Mouse (Mus musculus) heart, adult 18-20 months (tissue): ENCODE measurements around the gene Olfr1248. TPM values are rescaled to one million over a fixed set of nuclear protein-coding genes. Genes with fewer than 3 reads are reported as not detected.
"Not testable (repeated sequence)": the region's sequence is repeated elsewhere in the genome, so short reads cannot be mapped to it uniquely, and the experiment has no call there.

ENCODE experiments used
- DNase-seq, 2 experiments: peaks; one replicate each; pipeline ENCODE4 v3.0.0; 2021 to 2022; ENCODE audit warnings: mixed read lengths in 1 of 2
- long read RNA-seq, 2 experiments: library from polyadenylated mRNA; stranded (forward); transcript quantifications; one replicate each; pipeline ENCODE4 v2.0.0; 2021
- total RNA-seq, 2 experiments: library from RNA; stranded (reverse); gene quantifications; 2 replicates each; pipeline ENCODE4 v1.2.3; 2021

Olfr1248 gene
- total RNA-seq: not detected
- long read RNA-seq, experiment 1: 0 reads
- long read RNA-seq, experiment 2: 0 reads

- DNase-seq: not testable (repeated sequence)
Observed at GRCm38 (mm10) chr2:89618145-89618544, at the start of gene Olfr1248. TSS of gene Olfr1248 (minus strand) at chr2:89618245.

DNA sequence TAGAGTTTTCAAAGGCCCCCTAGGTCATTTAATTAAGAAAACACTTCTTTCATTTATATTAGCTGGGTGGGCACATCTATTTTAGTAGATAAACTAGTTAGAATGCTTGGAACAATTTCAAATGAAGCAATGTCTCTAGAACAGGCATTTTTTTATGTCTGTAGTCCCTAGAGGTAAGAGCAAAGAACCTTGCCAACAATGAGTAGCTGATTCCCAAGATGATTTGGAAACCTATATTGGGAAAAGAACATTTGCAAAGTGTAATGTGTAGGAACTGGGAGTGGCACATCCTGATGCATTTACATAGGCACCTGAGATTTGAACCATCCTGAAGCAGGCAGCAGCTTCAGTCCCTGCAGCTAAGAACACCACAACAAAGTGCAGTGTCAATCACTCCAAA is 43.3 kb upstream of the Olfr1248 start, which contains the start of gene Olfr1250:
Olfr1250 (minus strand) TSS at position 101 of the 400 bp plus-strand sequence.
- no peak for DNase-seq

DNA sequence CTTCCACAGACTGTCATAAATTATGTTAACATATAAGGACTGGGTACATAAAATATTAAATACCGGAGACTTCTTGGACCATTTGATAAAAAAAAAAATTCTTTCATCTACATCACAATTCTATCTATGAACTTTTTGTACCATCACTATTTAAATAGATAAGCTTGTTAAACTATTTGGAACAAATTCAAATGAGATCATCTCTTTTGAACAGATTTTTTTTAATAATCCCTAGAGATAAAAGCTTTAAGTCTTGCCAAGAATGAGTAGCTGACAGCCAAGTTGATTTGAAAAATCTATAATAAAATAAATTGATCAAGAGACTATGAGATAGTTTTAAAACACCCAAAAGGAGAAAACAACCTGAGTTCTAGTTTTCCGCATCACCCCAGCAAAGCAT is 16.8 kb upstream of the Olfr1248 start, which contains the start of gene Olfr1249:
Olfr1249 (minus strand) TSS at position 101 of the 400 bp plus-strand sequence.
- no peak for DNase-seq

DNA sequence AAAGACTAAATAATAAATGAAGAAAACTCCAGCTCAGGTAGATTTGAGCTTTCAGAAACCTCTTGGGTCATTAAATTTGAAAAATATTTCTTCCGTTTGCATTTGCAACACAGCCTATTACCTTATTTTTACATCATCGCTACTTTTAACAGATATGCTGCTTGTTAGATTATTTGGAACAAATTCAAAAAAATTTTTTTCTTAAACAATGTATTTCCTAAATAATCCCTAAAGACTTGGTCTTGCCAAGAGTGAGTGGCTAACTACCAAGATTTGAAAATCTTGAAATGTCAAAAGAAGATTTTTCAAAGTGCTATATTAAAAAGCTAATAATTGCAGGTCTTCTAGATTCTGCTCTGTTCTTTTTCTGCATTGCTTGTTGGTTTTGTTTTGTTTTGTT is 4.0 kb downstream of the Olfr1248 start, which contains the start of gene Olfr1247:
Olfr1247 (minus strand) TSS at position 101 of the 400 bp plus-strand sequence.
- no peak for DNase-seq

- DNase-seq: no peak
Observed at GRCm38 (mm10) chr2:89593057-89593456, 25.0 kb downstream of the Olfr1248 start, which contains the start of gene Olfr1246. TSS of gene Olfr1246 (minus strand) at chr2:89593157.

- DNase-seq: no peak
Observed at GRCm38 (mm10) chr2:89578347-89578746, 39.7 kb downstream of the Olfr1248 start, which contains the start of gene Olfr1245. TSS of gene Olfr1245 (minus strand) at chr2:89578447.

Other genes with a start within 250 kb of the Olfr1248 start
- gene Olfr1238, start 208.6 kb downstream of the Olfr1248 start, total RNA-seq: not detected
- gene Olfr1239, start 197.8 kb downstream of the Olfr1248 start, total RNA-seq: not detected
- not detected for gene Olfr1240, start 175.2 kb downstream of the Olfr1248 start, total RNA-seq
- not detected for gene Olfr1241, start 131.1 kb downstream of the Olfr1248 start, total RNA-seq
- gene Olfr1242, start 119.9 kb downstream of the Olfr1248 start, total RNA-seq: not detected
- gene Olfr1243, start 86.8 kb downstream of the Olfr1248 start, total RNA-seq: not detected
- not detected for gene Olfr1245, start 39.8 kb downstream of the Olfr1248 start, total RNA-seq
- gene Olfr1246, start 25.1 kb downstream of the Olfr1248 start, total RNA-seq: not detected
- not detected for gene Olfr1247, start 4.1 kb downstream of the Olfr1248 start, total RNA-seq
- not detected for gene Olfr1249, start 16.7 kb upstream of the Olfr1248 start, total RNA-seq
- gene Olfr1250, start 43.2 kb upstream of the Olfr1248 start, total RNA-seq: not detected
- gene Olfr1251, start 53.7 kb upstream of the Olfr1248 start, total RNA-seq: not detected
- gene Olfr1252, start 106.8 kb upstream of the Olfr1248 start, total RNA-seq: not detected
- not detected for gene Olfr1253, start 138.8 kb upstream of the Olfr1248 start, total RNA-seq
- not detected for gene Olfr1254, start 175.4 kb upstream of the Olfr1248 start, total RNA-seq
- gene Olfr1255, start 193.8 kb upstream of the Olfr1248 start, total RNA-seq: not detected
- gene Olfr1256, start 223.3 kb upstream of the Olfr1248 start, total RNA-seq: not detected
- gene Olfr48, start 230.0 kb upstream of the Olfr1248 start, total RNA-seq: not detected